Mouse (Mus musculus) inflammation-experienced regulatory T-cells, adult 16 weeks (primary cell): ENCODE measurements around the gene Ash1l. TPM values are rescaled to one million over a fixed set of nuclear protein-coding genes. Genes with fewer than 3 reads are reported as not detected.

Experiments
- polyA plus RNA-seq: library from polyadenylated mRNA; unstranded; fragments of 100-300 nt; shearing (Covaris generic); gene quantifications from one replicate; pipeline ENCODE4 v1.2.1, GENCODE M21; 2017

The Ash1l gene
- polyA plus RNA-seq = 41.7 TPM

GRCm38 (mm10) chr3:88950576-88951326 is at the start of gene Ash1l, which contains the start of gene Dap3:
Gene Ash1l, plus strand, starts transcription at chr3:88950622.
Gene Dap3, minus strand, starts transcription at chr3:88951181.

GRCm38 (mm10) chr3:88913511-88914383 is 36.7 kb upstream of the Ash1l start, which contains the start of gene Msto1:
Gene Msto1, minus strand, starts transcription at chr3:88913999.

DNA sequence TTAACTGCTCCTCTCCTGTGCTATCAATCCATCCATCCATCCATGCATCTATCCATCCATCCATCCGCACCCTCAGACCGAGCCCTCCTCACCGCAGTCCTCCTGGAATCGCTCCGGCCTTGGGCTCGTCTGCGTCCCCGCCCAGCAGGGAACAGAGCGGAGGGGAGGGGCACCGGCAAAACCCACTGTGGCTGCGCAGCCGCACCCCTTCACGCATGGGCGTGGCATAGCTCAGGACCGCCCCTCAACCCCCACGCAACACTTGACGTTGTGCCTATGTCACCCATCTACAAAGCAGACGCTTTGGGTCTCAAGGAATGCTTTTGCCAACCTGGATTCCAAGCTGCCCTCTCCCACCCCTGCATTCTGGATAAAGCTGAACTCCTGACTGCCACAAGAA is 142.8 kb downstream of the Ash1l start, which contains the start of gene Rusc1:
TSS of gene Rusc1 (minus strand) at position 137 of the 400 bp plus-strand sequence.

DNA sequence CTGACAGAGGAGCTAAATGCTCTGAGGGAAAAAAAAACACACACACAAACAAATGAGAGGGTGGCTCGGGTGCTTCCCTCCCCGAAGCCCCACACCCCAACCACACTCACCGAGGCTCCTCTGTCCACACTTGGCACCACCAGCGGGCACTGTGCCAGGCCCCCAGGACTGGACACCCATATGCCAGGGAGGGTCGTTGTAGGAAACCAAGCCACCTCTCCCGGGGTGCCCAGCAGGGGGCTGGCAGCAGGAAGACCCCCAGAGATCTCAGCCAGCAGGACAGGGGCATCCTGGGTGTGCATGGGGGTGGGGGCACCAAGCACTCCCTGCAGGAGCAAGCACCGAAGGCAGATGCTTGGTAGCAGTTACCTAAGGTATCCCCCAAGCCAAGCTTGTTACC is 150.4 kb downstream of the Ash1l start, which contains the start of gene Gm43738:
TSS of gene Gm43738 (minus strand) at position 289 of the 400 bp plus-strand sequence.

DNA sequence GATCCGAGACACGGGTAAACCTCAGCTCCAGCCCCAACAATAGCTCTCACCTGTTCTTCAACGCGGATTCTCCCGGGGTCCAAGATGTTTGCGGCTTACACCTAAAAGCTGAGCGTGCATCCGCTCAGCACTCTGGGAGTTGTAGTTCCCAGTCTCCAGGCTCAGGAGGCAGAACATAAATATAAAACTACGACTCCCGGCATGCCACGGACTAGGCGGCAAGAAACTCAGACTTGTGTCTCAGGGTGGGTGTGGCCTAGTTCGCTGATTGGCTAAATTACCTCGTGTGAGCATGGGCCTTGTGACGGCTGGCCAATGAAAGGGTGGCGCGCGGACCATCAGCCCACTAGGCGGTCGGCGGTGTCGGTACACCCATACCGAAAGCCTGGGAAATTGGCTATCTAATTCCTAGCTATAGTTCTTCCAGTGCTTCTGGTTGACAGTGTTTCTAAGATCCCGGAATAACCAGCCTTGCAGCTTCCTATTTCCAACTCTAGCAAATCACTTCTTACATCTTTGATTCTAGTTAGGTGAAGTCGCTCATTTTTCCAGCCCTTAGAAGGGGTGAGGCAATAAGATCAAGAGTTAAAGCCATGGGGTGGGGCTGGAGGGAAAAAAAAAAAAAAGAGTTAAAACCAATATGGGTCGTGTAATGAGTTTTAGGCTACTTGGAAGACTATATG is 151.5 kb downstream of the Ash1l start, which contains the start of gene Fdps:
TSS of gene Fdps (minus strand) at position 148 of the 683 bp plus-strand sequence.

Other genes with a start within 250 kb of the Ash1l start
- gene Rit1, start 233.8 kb upstream of the Ash1l start, polyA plus RNA-seq = 55.4 TPM
- 119 TPM for gene Syt11, start 175.5 kb upstream of the Ash1l start, polyA plus RNA-seq
- 38.8 TPM for gene Gon4l, start 115.4 kb upstream of the Ash1l start, polyA plus RNA-seq
- 41.5 TPM for gene Msto1, start 36.6 kb upstream of the Ash1l start, polyA plus RNA-seq
- 161 TPM for gene Dap3, start 559 bp downstream of the Ash1l start, polyA plus RNA-seq
- gene Rusc1, start 142.7 kb downstream of the Ash1l start, polyA plus RNA-seq = 50.1 TPM
- gene Gm43738, start 150.5 kb downstream of the Ash1l start, polyA plus RNA-seq = not detected
- 83.7 TPM for gene Fdps, start 151.3 kb downstream of the Ash1l start, polyA plus RNA-seq
- not detected for gene Pklr, start 185.5 kb downstream of the Ash1l start, polyA plus RNA-seq
- gene Hcn3, start 209.6 kb downstream of the Ash1l start, polyA plus RNA-seq = 0.77 TPM
- gene Clk2, start 214.2 kb downstream of the Ash1l start, polyA plus RNA-seq = 37.4 TPM
- 321 TPM for gene Scamp3, start 226.9 kb downstream of the Ash1l start, polyA plus RNA-seq
- 277 TPM for gene Fam189b, start 232.5 kb downstream of the Ash1l start, polyA plus RNA-seq